Mouse (Mus musculus) lung, postnatal 0 days (tissue): ENCODE measurements around the gene Lcmt1.

Source experiments
- CTCF ChIP-seq: IDR thresholded peaks from 2 replicates; pipeline ENCODE4 v1.5.1; 2016; ENCODE audit warnings: antibody characterized with exemption, mild to moderate bottlenecking
- EP300 ChIP-seq: IDR thresholded peaks from 2 replicates; pipeline ENCODE4 v1.6.1; 2016; ENCODE audit warnings: antibody characterized with exemption, mild to moderate bottlenecking, control low read depth

DNA sequence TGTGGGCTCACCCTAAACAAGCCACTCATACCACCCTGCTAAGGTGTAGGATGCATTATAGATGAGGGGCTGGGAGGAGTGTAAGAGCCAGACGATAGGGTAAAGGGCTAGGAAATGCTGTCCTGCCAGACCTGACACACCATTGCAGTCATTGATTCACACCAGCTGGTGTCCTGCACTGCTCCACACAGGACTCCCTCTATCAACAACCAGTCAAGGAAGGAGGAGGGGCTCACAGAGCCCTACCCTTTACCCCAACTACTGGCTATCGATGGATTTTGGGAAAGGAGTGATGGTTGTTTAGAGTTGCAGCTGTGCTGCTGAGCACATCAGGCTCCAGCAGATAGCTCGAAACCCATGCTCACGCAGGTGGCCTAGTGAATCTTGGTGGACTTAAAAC lies 47.2 kb downstream of the Lcmt1 start:
- no peak for TF ChIP-seq CTCF
- no peak for TF ChIP-seq EP300
